Mouse (Mus musculus): ENCODE measurements around the gene Cd274.

The Cd274 gene

GRCm38 (mm10) chr19:29366969-29367622 lies at the start of gene Cd274, which contains the start of gene Plgrkt:
Gene Cd274, plus strand, starts transcription at chr19:29367455.
Gene Plgrkt, minus strand, starts transcription at chr19:29367390.
- DNase-seq (ENCODE audit: low read depth, low spot score): peak; percentile 96

- DNase-seq (ENCODE audit: low read depth, low spot score): peak; percentile 71
These were observed 43.7 kb upstream of the Cd274 start for GRCm38 (mm10) chr19:29323416-29324049.

- DNase-seq (ENCODE audit: low read depth, low spot score): peak; percentile 71
These were observed 42.0 kb upstream of the Cd274 start, which contains the start of gene Insl6 for GRCm38 (mm10) chr19:29325053-29325851. Gene Insl6, minus strand, starts transcription at chr19:29325356.

- no peak for DNase-seq (ENCODE audit: low read depth, low spot score)
These were observed 41.4 kb upstream of the Cd274 start for GRCm38 (mm10) chr19:29325852-29326180.

- no peak for DNase-seq (ENCODE audit: low read depth, low spot score)
These were observed 40.9 kb upstream of the Cd274 start for GRCm38 (mm10) chr19:29326396-29326795.

GRCm38 (mm10) chr19:29326822-29327552 lies 40.3 kb upstream of the Cd274 start:
- no peak for DNase-seq (ENCODE audit: low read depth, low spot score)

GRCm38 (mm10) chr19:29334068-29334745 lies 33.0 kb upstream of the Cd274 start, which contains the start of gene Rln1:
Gene Rln1, minus strand, starts transcription at chr19:29334670.
- no peak for DNase-seq (ENCODE audit: low read depth, low spot score)

GRCm38 (mm10) chr19:29336624-29337023 lies 30.6 kb upstream of the Cd274 start:
- DNase-seq (ENCODE audit: low read depth, low spot score): no peak

- no peak for DNase-seq (ENCODE audit: low read depth, low spot score)
These were observed 26.2 kb upstream of the Cd274 start for GRCm38 (mm10) chr19:29341029-29341428.

GRCm38 (mm10) chr19:29342281-29342680 lies 25.0 kb upstream of the Cd274 start:
- DNase-seq (ENCODE audit: low read depth, low spot score): no peak

- DNase-seq (ENCODE audit: low read depth, low spot score): no peak
These were observed 22.4 kb upstream of the Cd274 start for GRCm38 (mm10) chr19:29344868-29345267.

GRCm38 (mm10) chr19:29345636-29346035 lies 21.6 kb upstream of the Cd274 start:
- no peak for DNase-seq (ENCODE audit: low read depth, low spot score)

GRCm38 (mm10) chr19:29350991-29351390 lies 16.3 kb upstream of the Cd274 start:
- no peak for DNase-seq (ENCODE audit: low read depth, low spot score)

GRCm38 (mm10) chr19:29354895-29355877 lies 12.1 kb upstream of the Cd274 start:
- peak; percentile 86 for DNase-seq (ENCODE audit: low read depth, low spot score)

- no peak for DNase-seq (ENCODE audit: low read depth, low spot score)
These were observed 11.0 kb upstream of the Cd274 start for GRCm38 (mm10) chr19:29356281-29356680.

GRCm38 (mm10) chr19:29360251-29360650 lies 7.0 kb upstream of the Cd274 start:
- no peak for DNase-seq (ENCODE audit: low read depth, low spot score)

GRCm38 (mm10) chr19:29361468-29362130 lies 5.7 kb upstream of the Cd274 start:
- peak; percentile 93 for DNase-seq (ENCODE audit: low read depth, low spot score)

- no peak for DNase-seq (ENCODE audit: low read depth, low spot score)
These were observed 4.9 kb upstream of the Cd274 start for GRCm38 (mm10) chr19:29362173-29362930.

- no peak for DNase-seq (ENCODE audit: low read depth, low spot score)
These were observed 3.7 kb upstream of the Cd274 start for GRCm38 (mm10) chr19:29363557-29363956.

Data from CD4-positive helper T cell, adult 2 months (primary cell).